Mouse (Mus musculus) forelimb bud, embryonic 11.5 days (tissue): ENCODE measurements at regions not wholly inside any gene's neighbourhood (a gene's known extent, or its start where the extent isn't known, plus 50 kb on each side); places are given as distances from the start of the nearest gene placed in this dataset.
A peak's percentile ranks its signal among the peaks of the same experiment; 100 is the strongest.
"Not testable (repeated sequence)": the region's sequence is repeated elsewhere in the genome, so short reads cannot be mapped to it uniquely, and the experiment has no call there.

Experiments used
- DNase-seq: peaks from one replicate; pipeline ENCODE4 v3.0.0-alpha.2; 2012; ENCODE audit warnings: low read depth, low spot score

GRCm38 (mm10) chr1:112486046-112486445, 621.3 kb upstream of the Dsel start:
- not testable (repeated sequence) for DNase-seq

- DNase-seq = peak; percentile 70
Measured at GRCm38 (mm10) chr1:112456047-112456446, 591.3 kb upstream of the Dsel start.

GRCm38 (mm10) chr1:112452390-112452789, 587.7 kb upstream of the Dsel start:
- peak; percentile 1 for DNase-seq

GRCm38 (mm10) chr1:112451622-112452021, 586.9 kb upstream of the Dsel start:
- peak; percentile 1 for DNase-seq

GRCm38 (mm10) chr1:112439109-112439508, 574.4 kb upstream of the Dsel start:
- DNase-seq = no peak

GRCm38 (mm10) chr1:112416350-112417083, 551.8 kb upstream of the Dsel start:
- DNase-seq = peak; percentile 7

- peak; percentile 43 for DNase-seq
Measured at GRCm38 (mm10) chr1:112388807-112389206, 524.1 kb upstream of the Dsel start.

GRCm38 (mm10) chr1:112384015-112384414, 519.3 kb upstream of the Dsel start:
- DNase-seq = no peak

- DNase-seq = peak; percentile 62
Measured at GRCm38 (mm10) chr1:112379651-112380264, 515.0 kb upstream of the Dsel start.

- DNase-seq = peak; percentile 68
Measured at GRCm38 (mm10) chr1:112378660-112379059, 513.9 kb upstream of the Dsel start.

GRCm38 (mm10) chr1:112355816-112356215, 491.1 kb upstream of the Dsel start:
- DNase-seq = no peak
